Mouse (Mus musculus) liver, adult 2 months (tissue): ENCODE measurements around the gene Dlgap1. TPM values are rescaled to one million over a fixed set of nuclear protein-coding genes. Genes with fewer than 3 reads are reported as not detected.

Experiments used
- DNase-seq: peaks from one replicate; pipeline ENCODE4 v3.0.0-alpha.2; 2011; ENCODE audit warnings: low read depth, low spot score; ENCODE audit errors: extremely low read depth
- H3K27ac ChIP-seq: fragments of 200-500 bp; replicated peaks from 2 replicates; pipeline ENCODE4 v1.5.1; 2012; ENCODE audit warnings: low read depth, mild to moderate bottlenecking, control low read depth, inconsistent platforms, low read length; ENCODE audit not compliant: insufficient read depth
- H3K27me3 ChIP-seq: fragments of 200-500 bp; 2 replicates; pipeline ENCODE4 v1.6.1; 2012; ENCODE audit warnings: mild to moderate bottlenecking, moderate library complexity, low read length, inconsistent platforms; ENCODE audit not compliant: control insufficient read depth, insufficient read depth
- H3K36me3 ChIP-seq: fragments of 200-500 bp; 2 replicates; pipeline ENCODE4 v1.6.1; 2012; ENCODE audit warnings: low read length, inconsistent platforms; ENCODE audit not compliant: control insufficient read depth, insufficient read depth
- H3K4me1 ChIP-seq: fragments of 200-500 bp; 2 replicates; pipeline ENCODE4 v1.6.1; 2011; ENCODE audit warnings: low read length; ENCODE audit not compliant: control insufficient read depth, insufficient read depth
- H3K4me3 ChIP-seq: fragments of 200-500 bp; 2 replicates; pipeline ENCODE4 v1.5.1; 2011; ENCODE audit warnings: low read depth, mild to moderate bottlenecking, control low read depth, low read length, moderate library complexity; ENCODE audit not compliant: insufficient read depth
- H3K79me2 ChIP-seq: fragments of 200-500 bp; 2 replicates; pipeline ENCODE4 v1.6.1; 2012; ENCODE audit warnings: inconsistent platforms, mild to moderate bottlenecking, low read length, moderate library complexity; ENCODE audit not compliant: control insufficient read depth, insufficient read depth
- H3K9ac ChIP-seq: fragments of 200-500 bp; 2 replicates; pipeline ENCODE4 v1.6.1; 2012; ENCODE audit warnings: low read depth, mild to moderate bottlenecking, control low read depth, inconsistent platforms, low read length
- CTCF ChIP-seq: fragments of 200-500 bp; IDR thresholded peaks from 2 replicates; pipeline ENCODE4 v1.5.1; 2011; ENCODE audit warnings: low read depth, low read length, control low read depth
- POLR2A ChIP-seq: fragments of 200-500 bp; IDR thresholded peaks from 2 replicates; pipeline ENCODE4 v1.6.1; 2011; ENCODE audit warnings: low read length, control low read depth; ENCODE audit not compliant: insufficient read depth; ENCODE audit errors: extremely low read depth
- WGBS: fragments of 180-500 bp; shearing (Covaris S2); methylation state at CpG from one replicate; pipeline ENCODE4 v1.1.7; 2018; 5-methylcytosine and 5-hydroxymethylcytosine counted together
- polyA plus RNA-seq: library from polyadenylated mRNA; depleted of rRNA; stranded (reverse); fragments of >200 nt; gene quantifications from 2 replicates; pipeline ENCODE4 v1.2.3, GENCODE M21; 2012
- total RNA-seq: library from RNA; depleted of rRNA; stranded (reverse); fragments of >200 nt; gene quantifications from 2 replicates; pipeline ENCODE4 v1.2.3, GENCODE M21; 2014

Gene Dlgap1
- total and polyA plus RNA-seq, 2 experiments: 0.55 to 1.5 TPM

- no peaks in the 10 kb centered on the region for H3K27me3 ChIP-seq
- no peak overlapping the region for H3K4me3 ChIP-seq
- TF ChIP-seq CTCF (no peak), POLR2A (no peak)
- DNase-seq: no peak
- no peak overlapping the region for H3K9ac ChIP-seq
- no peaks in the 10 kb centered on the region for H3K4me1 ChIP-seq
- no peaks in the 10 kb centered on the region for H3K36me3 ChIP-seq
- no peaks in the 10 kb centered on the region for H3K79me2 ChIP-seq
- 37% methylated on average over 7 of the region's 7 CpGs for WGBS
- no peak overlapping the region for H3K27ac ChIP-seq
These were observed 533.1 kb downstream of the Dlgap1 start for GRCm38 (mm10) chr17:70501933-70502332.

GRCm38 (mm10) chr17:70507759-70508158 lies 538.9 kb downstream of the Dlgap1 start:
- Histone ChIP-seq H3K9ac (no peak overlapping the region), H3K4me3 (no peak overlapping the region), H3K4me1 (no peaks in the 10 kb centered on the region), H3K27ac (no peak overlapping the region), H3K27me3 (no peaks in the 10 kb centered on the region), H3K36me3 (no peaks in the 10 kb centered on the region), H3K79me2 (no peaks in the 10 kb centered on the region)
- no peak for TF ChIP-seq CTCF
- TF ChIP-seq POLR2A: no peak
- DNase-seq: no peak
- WGBS: 41% methylated on average over 4 of the region's 4 CpGs

GRCm38 (mm10) chr17:70510441-70510840 lies 541.6 kb downstream of the Dlgap1 start:
- no peak for DNase-seq
- Histone ChIP-seq H3K9ac (no peak overlapping the region), H3K79me2 (no peaks in the 10 kb centered on the region), H3K4me1 (no peaks in the 10 kb centered on the region), H3K27me3 (no peaks in the 10 kb centered on the region), H3K27ac (no peak overlapping the region), H3K36me3 (no peaks in the 10 kb centered on the region), H3K4me3 (no peak overlapping the region)
- 79% methylated on average over 5 of the region's 5 CpGs for WGBS
- TF ChIP-seq CTCF: no peak

GRCm38 (mm10) chr17:70511401-70511800 lies 542.5 kb downstream of the Dlgap1 start:
- Histone ChIP-seq H3K79me2 (no peaks in the 10 kb centered on the region), H3K36me3 (no peaks in the 10 kb centered on the region), H3K4me1 (no peaks in the 10 kb centered on the region), H3K9ac (no peak overlapping the region), H3K27me3 (no peaks in the 10 kb centered on the region), H3K27ac (no peak overlapping the region), H3K4me3 (no peak overlapping the region)
- DNase-seq: no peak
- WGBS: 82% methylated on average over 3 of the region's 3 CpGs
- no peak for TF ChIP-seq CTCF
- TF ChIP-seq POLR2A: no peak

- H3K27ac ChIP-seq: no peak overlapping the region
- no peak for TF ChIP-seq CTCF
- TF ChIP-seq POLR2A: no peak
- no peak for DNase-seq
- no peak overlapping the region for H3K9ac ChIP-seq
- no peak overlapping the region for H3K4me3 ChIP-seq
- H3K4me1 ChIP-seq: no peaks in the 10 kb centered on the region
- no peaks in the 10 kb centered on the region for H3K36me3 ChIP-seq
- no peaks in the 10 kb centered on the region for H3K27me3 ChIP-seq
- no peaks in the 10 kb centered on the region for H3K79me2 ChIP-seq
- WGBS: 79% methylated on average over 5 of the region's 5 CpGs
These were observed 544.9 kb downstream of the Dlgap1 start for GRCm38 (mm10) chr17:70513736-70514135.

GRCm38 (mm10) chr17:70516506-70516905 lies 547.6 kb downstream of the Dlgap1 start:
- Histone ChIP-seq H3K4me1 (no peaks in the 10 kb centered on the region), H3K27me3 (no peaks in the 10 kb centered on the region), H3K79me2 (no peaks in the 10 kb centered on the region), H3K9ac (no peak overlapping the region), H3K27ac (no peak overlapping the region), H3K4me3 (no peak overlapping the region), H3K36me3 (no peaks in the 10 kb centered on the region)
- WGBS: 83% methylated on average over 18 of the region's 18 CpGs
- TF ChIP-seq POLR2A (no peak), CTCF (no peak)
- DNase-seq: no peak
